Mouse (Mus musculus) right cerebral cortex, postnatal 14 days (tissue): Measurements from ENCODE around the gene Bcas3.

Experiments used
- DNase-seq: peaks from one replicate; pipeline ENCODE4 v3.0.0; 2022

The Bcas3 gene

GRCm38 (mm10) chr11:85850758-85851157 is 497.8 kb downstream of the Bcas3 start:
- no peak for DNase-seq

- DNase-seq = no peak
Measured at GRCm38 (mm10) chr11:85857997-85858698, 505.2 kb downstream of the Bcas3 start.

DNA sequence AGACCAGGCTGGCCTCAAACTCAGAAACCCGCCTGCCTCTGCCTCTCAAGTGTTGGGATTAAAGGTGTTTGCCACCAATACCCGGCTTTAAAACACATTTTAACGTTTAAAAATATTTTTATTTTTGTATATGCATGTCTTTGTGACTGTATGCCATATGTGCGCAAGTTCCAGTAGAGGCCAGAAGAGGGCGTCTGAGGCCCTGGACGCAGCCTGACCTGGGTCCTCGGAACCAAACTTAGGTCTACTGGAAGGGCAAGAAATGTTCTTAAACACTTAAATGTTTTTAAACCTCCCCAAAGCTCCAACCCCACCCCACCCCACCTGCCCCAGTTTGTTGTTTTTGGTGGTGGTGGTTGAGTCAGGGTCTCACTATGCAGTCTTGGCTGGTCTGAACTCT is 511.4 kb downstream of the Bcas3 start:
- DNase-seq = no peak
